Mouse (Mus musculus) Muller cell, postnatal 12 days (primary cell): ENCODE results near the gene Lsm6.
"Not testable (repeated sequence)": the region's sequence is repeated elsewhere in the genome, so short reads cannot be mapped to it uniquely, and the experiment has no call there.

Experiments used
- DNase-seq: peaks from one replicate; pipeline ENCODE4 v3.0.0-alpha.2; 2015; ENCODE audit errors: inconsistent ontology term

Gene Lsm6

GRCm38 (mm10) chr8:78820673-78821310 is at the start of gene Lsm6:
Gene Lsm6 (minus strand): TSS chr8:78821140.
- peak; percentile 98 for DNase-seq

- DNase-seq = peak; percentile 61
These were observed 46.1 kb upstream of the Lsm6 start for GRCm38 (mm10) chr8:78867036-78867435.

DNA sequence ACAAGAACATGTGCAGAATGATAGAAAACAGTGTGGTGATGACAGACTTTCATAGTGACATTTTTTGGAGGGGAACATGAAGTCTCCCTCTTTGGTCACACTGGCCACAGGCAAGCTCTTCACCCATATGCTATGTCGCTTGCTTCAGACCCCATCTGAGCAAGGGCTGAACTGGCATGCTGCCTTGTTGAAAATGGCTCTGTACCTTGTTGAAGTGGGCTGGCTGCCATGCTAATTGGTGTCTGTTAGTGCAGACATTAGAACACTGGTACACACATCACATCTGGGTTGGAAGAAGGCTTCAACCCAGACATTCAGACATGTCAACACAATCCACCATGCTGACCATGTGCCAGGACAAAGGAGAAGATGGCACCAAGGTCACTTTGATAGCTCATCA is 42.1 kb upstream of the Lsm6 start:
- DNase-seq = no peak

DNA sequence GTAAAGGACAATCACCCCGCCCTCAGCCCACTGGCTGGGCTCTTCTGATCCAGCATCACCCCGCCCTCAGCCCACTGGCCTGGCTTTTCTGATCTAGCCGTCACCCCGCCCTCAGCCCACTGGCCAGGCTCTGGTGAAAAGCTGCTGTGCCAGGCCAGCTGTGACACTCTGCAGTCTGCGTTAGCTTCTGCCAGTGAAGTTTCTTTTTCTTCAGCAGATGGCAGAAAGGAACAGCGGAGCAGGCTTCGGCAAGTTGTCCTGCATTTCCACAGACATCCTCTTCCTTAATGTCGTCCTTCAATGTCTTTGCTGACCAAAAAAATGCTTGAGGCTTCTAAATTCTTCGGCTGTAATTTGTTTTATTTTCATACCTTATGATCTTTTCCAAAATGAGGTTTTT is 41.1 kb upstream of the Lsm6 start:
- DNase-seq = no peak

DNA sequence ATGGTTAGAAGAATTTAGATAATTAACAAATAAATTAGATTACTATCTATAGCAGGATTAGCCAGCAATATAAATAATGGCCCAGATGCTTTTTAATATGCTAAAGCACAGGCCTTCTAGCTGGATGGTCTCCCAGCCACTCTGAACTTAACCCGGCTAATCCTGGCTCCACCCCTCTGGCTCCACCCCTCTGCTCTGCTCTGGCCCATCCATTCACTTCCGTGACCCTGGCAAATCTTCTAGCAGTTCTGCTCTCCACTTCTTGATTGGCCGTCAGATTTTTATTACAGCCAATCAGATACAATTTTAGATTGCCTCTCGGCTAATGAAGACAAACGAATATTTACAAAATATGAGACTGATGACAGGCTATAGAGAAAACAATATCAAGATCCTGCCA is 39.8 kb upstream of the Lsm6 start:
- DNase-seq = no peak

GRCm38 (mm10) chr8:78857421-78857820 is 36.5 kb upstream of the Lsm6 start:
- no peak for DNase-seq

DNA sequence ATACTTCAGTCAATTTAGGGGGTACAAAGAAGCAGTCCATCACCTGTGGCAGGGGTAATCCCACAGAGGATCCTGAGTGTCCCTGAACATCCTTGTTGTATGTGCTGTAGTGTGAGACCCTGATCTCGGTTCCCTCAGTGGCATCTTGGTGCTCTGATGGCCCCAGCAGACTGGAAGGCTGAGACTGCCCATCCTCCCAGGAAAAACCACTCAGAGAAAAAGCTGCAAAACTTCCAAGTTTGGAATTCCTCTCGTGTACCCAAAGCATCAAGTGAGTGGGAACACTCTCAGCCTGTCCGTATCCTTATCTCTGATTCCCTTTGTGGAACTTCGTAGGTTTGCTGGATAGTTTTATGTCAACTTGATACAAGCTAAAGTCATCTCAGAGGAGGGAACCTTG is 31.3 kb upstream of the Lsm6 start:
- DNase-seq = no peak

- DNase-seq = no peak
These were observed 26.3 kb upstream of the Lsm6 start for GRCm38 (mm10) chr8:78847240-78847639.

GRCm38 (mm10) chr8:78844559-78844958 is 23.6 kb upstream of the Lsm6 start:
- no peak for DNase-seq

DNA sequence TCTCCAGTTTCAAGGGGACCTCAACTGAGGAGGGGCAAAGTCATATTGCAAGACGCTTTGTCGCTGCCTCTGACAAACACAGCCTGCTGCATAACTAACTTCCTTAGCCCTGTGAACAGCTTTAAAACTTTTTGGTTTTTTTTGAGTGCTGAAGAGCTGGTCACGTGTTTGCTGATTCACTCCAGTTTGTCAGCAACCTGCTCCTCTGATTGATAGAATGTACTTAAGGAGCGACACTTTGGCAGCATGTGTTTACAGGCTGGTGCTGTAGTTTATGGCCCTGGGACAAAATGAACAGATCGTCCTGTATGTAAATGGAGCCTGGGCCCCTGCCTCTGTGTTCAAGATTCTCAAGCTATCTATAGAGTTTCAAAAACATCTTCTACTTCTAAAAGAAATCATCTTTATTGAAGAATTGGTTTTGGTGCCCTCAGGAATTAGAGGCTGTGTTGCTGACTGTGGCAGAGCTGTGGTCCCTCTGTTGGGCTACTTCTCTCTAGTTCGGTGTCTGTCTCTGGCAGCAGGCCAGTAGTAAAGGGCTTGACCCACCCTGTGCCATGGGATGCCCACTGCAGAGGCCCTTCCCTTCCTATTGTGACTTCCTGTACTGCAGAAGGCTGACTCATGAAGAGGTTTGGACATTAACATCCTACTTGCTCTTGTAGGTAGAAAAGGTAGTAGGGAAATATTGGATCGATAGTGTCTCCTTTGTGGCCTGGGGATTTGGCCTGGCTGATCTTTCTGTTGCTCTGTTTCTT is 17.9 kb upstream of the Lsm6 start:
- no peak for DNase-seq

- DNase-seq = no peak
These were observed 15.2 kb upstream of the Lsm6 start for GRCm38 (mm10) chr8:78836091-78836490.

DNA sequence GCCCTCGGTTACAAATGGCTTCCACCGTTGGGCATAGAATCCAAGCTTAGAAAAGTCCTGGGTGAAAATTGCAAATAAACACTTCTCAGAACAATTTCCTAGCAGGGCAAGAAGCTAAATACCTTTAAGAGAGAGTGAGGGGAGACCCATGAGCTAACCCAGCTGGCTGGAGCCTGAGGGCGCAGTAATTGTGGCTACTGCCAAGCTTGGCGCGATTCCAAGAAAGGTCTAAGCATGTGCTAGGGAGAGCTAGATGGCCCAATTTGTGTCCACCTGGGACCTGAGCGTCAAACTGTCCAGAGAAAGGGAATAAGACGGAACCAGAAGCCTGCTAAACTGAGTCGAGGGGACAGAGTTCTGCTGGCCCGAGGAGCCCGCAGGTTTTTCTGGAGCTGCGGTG is 7.5 kb upstream of the Lsm6 start:
- DNase-seq = no peak

DNA sequence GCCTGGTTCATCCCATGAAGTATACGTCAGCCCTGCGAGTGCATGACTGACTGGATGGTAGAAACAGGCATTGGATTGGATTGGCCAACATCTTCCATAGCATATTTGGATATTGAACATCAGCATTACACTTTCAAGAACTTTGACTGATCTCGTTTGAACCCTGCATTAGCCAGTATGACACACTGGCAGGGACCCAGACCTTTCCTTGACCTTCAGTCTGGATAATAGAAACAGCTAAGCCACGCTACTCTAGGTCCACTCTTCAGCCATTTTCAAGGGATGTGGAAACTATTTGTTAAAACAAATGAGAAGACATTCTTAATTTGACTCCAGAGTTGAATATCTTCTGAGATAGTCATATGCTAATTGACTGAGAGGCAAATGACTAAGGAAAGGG is 3.6 kb upstream of the Lsm6 start:
- DNase-seq = peak; percentile 9

GRCm38 (mm10) chr8:78819973-78820372 is 967 bp downstream of the Lsm6 start:
- not testable (repeated sequence) for DNase-seq

DNA sequence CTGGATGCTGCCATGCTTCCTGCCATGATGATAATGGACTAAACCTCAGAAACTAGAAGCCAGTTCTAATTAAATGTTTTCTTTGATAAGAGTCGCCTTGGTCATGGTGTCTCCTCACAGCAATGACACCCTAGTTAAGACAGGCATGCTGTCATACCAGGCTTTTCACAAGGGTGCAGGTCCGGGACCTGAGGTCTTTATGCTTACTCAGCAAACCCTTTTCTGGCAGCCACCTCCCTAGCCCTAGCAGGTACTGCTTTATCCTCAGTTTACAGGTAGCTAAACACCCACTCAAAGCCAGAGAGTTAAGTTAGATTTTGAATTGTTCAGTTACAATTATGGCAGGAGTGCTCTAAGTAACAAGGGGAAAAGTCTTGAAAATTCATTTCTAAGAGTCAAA is 6.2 kb downstream of the Lsm6 start:
- no peak for DNase-seq

DNA sequence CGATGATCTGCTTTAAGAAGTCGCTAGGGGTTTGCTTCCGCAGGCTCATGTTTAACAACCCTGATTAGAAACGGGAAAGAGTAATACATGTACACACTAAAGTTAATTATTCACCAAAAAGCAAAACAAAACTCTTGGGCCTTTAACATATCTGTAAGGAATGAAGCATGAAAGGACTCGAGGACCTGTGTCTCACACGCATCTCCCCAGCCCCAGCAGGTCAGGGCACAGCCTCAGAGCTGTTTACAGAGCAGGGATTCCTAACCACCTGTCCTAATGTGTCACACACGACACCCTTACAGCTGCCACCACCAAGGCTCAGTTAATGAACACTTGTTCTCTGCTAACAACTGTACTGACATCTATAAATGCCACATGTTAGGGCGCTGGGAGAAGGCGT is 7.9 kb downstream of the Lsm6 start:
- no peak for DNase-seq

GRCm38 (mm10) chr8:78812446-78812845 is 8.5 kb downstream of the Lsm6 start:
- no peak for DNase-seq

GRCm38 (mm10) chr8:78811748-78812147 is 9.2 kb downstream of the Lsm6 start:
- no peak for DNase-seq

GRCm38 (mm10) chr8:78810207-78810675 is 10.7 kb downstream of the Lsm6 start:
- DNase-seq = no peak

- no peak for DNase-seq
These were observed 11.3 kb downstream of the Lsm6 start for GRCm38 (mm10) chr8:78809454-78810206.

DNA sequence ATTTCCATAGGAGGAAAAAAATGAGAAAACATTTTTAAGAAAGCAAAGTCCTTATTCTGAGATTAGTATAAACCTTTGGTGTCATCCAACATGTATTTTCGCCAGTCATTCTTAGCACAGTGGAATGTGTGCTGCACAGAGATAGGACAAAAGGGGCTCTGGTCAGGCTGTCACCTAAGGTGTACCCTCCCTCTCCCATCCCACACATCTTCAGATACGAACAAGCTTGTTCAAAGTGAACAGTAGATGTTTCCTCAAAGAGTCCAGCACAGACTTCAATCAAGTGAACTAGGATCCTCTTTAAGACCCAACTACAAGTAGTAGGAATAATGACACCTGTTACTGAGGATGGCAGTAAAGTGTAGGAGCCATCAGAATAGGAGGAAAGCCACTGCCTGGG is 12.1 kb downstream of the Lsm6 start:
- no peak for DNase-seq

GRCm38 (mm10) chr8:78808439-78808838 is 12.5 kb downstream of the Lsm6 start:
- no peak for DNase-seq

DNA sequence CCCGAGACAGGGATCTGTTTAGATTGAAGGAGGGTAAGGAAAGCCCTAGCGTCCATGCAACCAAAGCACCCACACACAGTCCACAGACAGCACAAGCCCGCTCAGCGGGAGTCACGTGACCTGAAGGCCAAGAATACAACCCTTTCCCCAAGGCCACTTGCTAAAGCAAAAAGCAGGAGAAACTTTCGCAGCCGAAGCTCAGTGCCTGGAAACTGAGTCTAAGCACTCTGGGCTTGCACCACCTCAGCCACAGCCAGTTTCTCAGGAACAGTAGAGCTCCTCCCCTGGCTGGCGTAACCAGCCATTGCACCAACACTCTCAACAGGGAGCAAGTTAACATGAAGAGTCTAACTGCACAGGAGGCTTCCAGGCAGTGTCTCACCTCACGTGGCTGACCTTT is 13.7 kb downstream of the Lsm6 start:
- DNase-seq = no peak
